Mouse (Mus musculus): ENCODE data around the gene Gm20604. TPM values are rescaled to one million over a fixed set of nuclear protein-coding genes. Genes with fewer than 3 reads are reported as not detected.

Gene Gm20604
- total RNA-seq, 2 experiments from 2014 or later: 13.2 to 16.0 TPM

GRCm38 (mm10) chr12:102730798-102731619 is 27.5 kb downstream of the Gm20604 start:
- DNase-seq (ENCODE audit: low spot score in 2 of 2): no peak
- Histone ChIP-seq H3K4me3 (peak overlapping the region; percentile 2; the same call in 1 of the 2 replicates), H3K27ac (peak overlapping the region; percentile 83)
- TF ChIP-seq CTCF (conservative IDR thresholded peaks at IDR 0.05): no peak

- peak; percentile 71 to 78 for DNase-seq (ENCODE audit: low spot score in 2 of 2)
- Histone ChIP-seq H3K4me3 (peak overlapping the region; percentile 2; the same call in 1 of the 2 replicates), H3K27ac (peak overlapping the region; percentile 83)
- no peak for TF ChIP-seq CTCF (conservative IDR thresholded peaks at IDR 0.05)
These were observed 28.3 kb downstream of the Gm20604 start for GRCm38 (mm10) chr12:102729855-102730797.

GRCm38 (mm10) chr12:102725761-102726175 is 32.7 kb downstream of the Gm20604 start:
- TF ChIP-seq CTCF (conservative IDR thresholded peaks at IDR 0.05): no peak
- peak in 1 of 2 experiments; percentile 51 for DNase-seq (ENCODE audit: low spot score in 2 of 2)
- Histone ChIP-seq H3K4me3 (no peak overlapping the region), H3K27ac (peak overlapping the region; percentile 48; the same call in 1 of the 2 replicates)

- no peak for DNase-seq (ENCODE audit: low spot score in 2 of 2)
- H3K4me3 ChIP-seq: no peak overlapping the region
- TF ChIP-seq CTCF (conservative IDR thresholded peaks at IDR 0.05): no peak
- no peak overlapping the region for H3K27ac ChIP-seq
These were observed 33.3 kb downstream of the Gm20604 start for GRCm38 (mm10) chr12:102725146-102725545.

- TF ChIP-seq CTCF (conservative IDR thresholded peaks at IDR 0.05): no peak
- no peak for DNase-seq (ENCODE audit: low spot score in 2 of 2)
- H3K4me3 ChIP-seq: no peak overlapping the region
- no peak overlapping the region for H3K27ac ChIP-seq
These were observed 34.6 kb downstream of the Gm20604 start for GRCm38 (mm10) chr12:102723861-102724260.

- TF ChIP-seq CTCF (conservative IDR thresholded peaks at IDR 0.05): no peak
- DNase-seq (ENCODE audit: low spot score in 2 of 2): no peak
- Histone ChIP-seq H3K27ac (no peak overlapping the region), H3K4me3 (no peak overlapping the region)
These were observed 35.5 kb downstream of the Gm20604 start for GRCm38 (mm10) chr12:102722966-102723365.

- H3K27ac ChIP-seq: no peak overlapping the region
- no peak for DNase-seq (ENCODE audit: low spot score in 2 of 2)
- H3K4me3 ChIP-seq: no peak overlapping the region
- no peak for TF ChIP-seq CTCF (conservative IDR thresholded peaks at IDR 0.05)
These were observed 36.0 kb downstream of the Gm20604 start for GRCm38 (mm10) chr12:102722451-102722850.

GRCm38 (mm10) chr12:102719552-102720315 is 38.7 kb downstream of the Gm20604 start:
- peak; percentile 91 for TF ChIP-seq CTCF (conservative IDR thresholded peaks at IDR 0.05)
- Histone ChIP-seq H3K27ac (no peak overlapping the region), H3K4me3 (no peak overlapping the region)
- DNase-seq (ENCODE audit: low spot score in 2 of 2): peak in 1 of 2 experiments; percentile 71

- no peak overlapping the region for H3K4me3 ChIP-seq
- no peak for TF ChIP-seq CTCF (conservative IDR thresholded peaks at IDR 0.05)
- DNase-seq (ENCODE audit: low spot score in 2 of 2): no peak
- no peak overlapping the region for H3K27ac ChIP-seq
These were observed 43.6 kb downstream of the Gm20604 start for GRCm38 (mm10) chr12:102714654-102715395.

GRCm38 (mm10) chr12:102714116-102714515 is 44.4 kb downstream of the Gm20604 start:
- no peak overlapping the region for H3K27ac ChIP-seq
- no peak for DNase-seq (ENCODE audit: low spot score in 2 of 2)
- H3K4me3 ChIP-seq: no peak overlapping the region
- TF ChIP-seq CTCF (conservative IDR thresholded peaks at IDR 0.05): no peak

- Histone ChIP-seq H3K4me3 (no peak overlapping the region), H3K27ac (no peak overlapping the region)
- no peak for TF ChIP-seq CTCF (conservative IDR thresholded peaks at IDR 0.05)
- no peak for DNase-seq (ENCODE audit: low spot score in 2 of 2)
These were observed 45.2 kb downstream of the Gm20604 start for GRCm38 (mm10) chr12:102713153-102713865.
